ENCODE assay signal across 9 mouse cellular contexts in genomic region chr1:159911006-159911405, GRCm38 (mm10).
DNase-seq lines count a peak whose midpoint lies in the region; ATAC-seq and TF ChIP-seq lines count a peak whose summit lies in the region.
"Had no signal": no experiment of that assay in that cellular context is flagged by ENCODE, and none has a peak within 500 bp of the region (broad histone marks: within the 10 kb centered on the region; RNA-seq: fewer than 3 reads in every experiment).

No protein-coding gene starts in this region.

- peak; percentile 45 for DNase-seq in gastrocnemius, postnatal 10 days
- no peak for DNase-seq in gastrocnemius, adult 8-10 months (ENCODE audit: low spot score in 2 of 2)
- DNase-seq in heart, postnatal 14 days: peak; percentile 62 to 81
- peak; percentile 34 to 80 for DNase-seq in spleen, postnatal 10 days (ENCODE audit: low spot score in 2 of 2)

- TF ChIP-seq POLR2A in bone marrow macrophage, adult 2 months (IDR thresholded peaks at IDR 0.05; ENCODE audit: borderline replicate concordance, low read depth, low read length): no peak

- TF ChIP-seq CTCF in bone marrow macrophage, adult 2 months (IDR thresholded peaks at IDR 0.05; ENCODE audit: low read depth, low read length): peak; percentile 40

- no peaks in the 10 kb centered on the region for H3K9me3 ChIP-seq in liver, embryonic 15.5 days (replicated peaks)
- no peaks in the 10 kb centered on the region for H3K9me3 ChIP-seq in hindbrain, embryonic 16.5 days (ENCODE audit: control insufficient read depth, low read length)
- H3K9me3 ChIP-seq: limb, embryonic 15.5 days had no signal

- no peaks in the 10 kb centered on the region for H3K27me3 ChIP-seq in liver, embryonic 15.5 days
- no peaks in the 10 kb centered on the region for H3K27me3 ChIP-seq in hindbrain, embryonic 16.5 days (replicated peaks; ENCODE audit: control insufficient read depth, insufficient read depth, low read length)
- H3K27me3 ChIP-seq: limb, embryonic 15.5 days had no signal

- H3K4me2 ChIP-seq in liver, embryonic 15.5 days: no peak overlapping the region
- H3K4me2 ChIP-seq in hindbrain, embryonic 16.5 days (ENCODE audit: low read length): no peak overlapping the region
- H3K4me2 ChIP-seq: limb, embryonic 15.5 days had no signal

- no peaks in the 10 kb centered on the region for H3K4me1 ChIP-seq in bone marrow macrophage, adult 2 months (ENCODE audit: control insufficient read depth, insufficient read depth, low read length)
- H3K4me1 ChIP-seq in liver, embryonic 15.5 days (replicated peaks): peaks cover 4% of the 10 kb centered on the region; the same call in 1 of the 2 replicates
- no peaks in the 10 kb centered on the region for H3K4me1 ChIP-seq in hindbrain, embryonic 16.5 days (ENCODE audit: control insufficient read depth, insufficient read depth, low read depth, low read length)
- H3K4me1 ChIP-seq: limb, embryonic 15.5 days had no signal

- peak; percentile 96 for ATAC-seq in CD4-positive, CD25-positive, alpha-beta regulatory T cell, adult 4 months
- 0 out of 2 replicates have a peak, but pooled peaks have one; percentile 44 for ATAC-seq in liver, embryonic 15.5 days (ENCODE audit: insufficient read depth)
- no peak for ATAC-seq in hindbrain, embryonic 16.5 days

- H3K4me3 ChIP-seq in bone marrow macrophage, adult 2 months (ENCODE audit: insufficient read depth, low read length): no peak overlapping the region
- H3K4me3 ChIP-seq in liver, embryonic 15.5 days (replicated peaks): no peak overlapping the region
- H3K4me3 ChIP-seq in hindbrain, embryonic 16.5 days (ENCODE audit: low read length): no peak overlapping the region
- H3K4me3 ChIP-seq: limb, embryonic 15.5 days had no signal

- WGBS in liver, embryonic 15.5 days (ENCODE audit: insufficient replicate concordance): 23% methylated on average over 5 of the region's 5 CpGs
- 47% methylated on average over 5 of the region's 5 CpGs for WGBS in hindbrain, embryonic 16.5 days

- H3K27ac ChIP-seq in bone marrow macrophage, adult 2 months (ENCODE audit: insufficient read depth, low read depth, low read length): no peak overlapping the region
- H3K27ac ChIP-seq in liver, embryonic 15.5 days (replicated peaks): no peak overlapping the region
- no peak overlapping the region for H3K27ac ChIP-seq in hindbrain, embryonic 16.5 days (ENCODE audit: low read depth, low read length)
- H3K27ac ChIP-seq: limb, embryonic 15.5 days had no signal

- no peak overlapping the region for H3K9ac ChIP-seq in liver, embryonic 15.5 days
- H3K9ac ChIP-seq in hindbrain, embryonic 16.5 days (ENCODE audit: low read depth, low read length): no peak overlapping the region
- H3K9ac ChIP-seq: limb, embryonic 15.5 days had no signal

- no peaks in the 10 kb centered on the region for H3K36me3 ChIP-seq in liver, embryonic 15.5 days (replicated peaks)
- no peaks in the 10 kb centered on the region for H3K36me3 ChIP-seq in hindbrain, embryonic 16.5 days (ENCODE audit: control insufficient read depth, insufficient read depth, low read length)
- H3K36me3 ChIP-seq: limb, embryonic 15.5 days had no signal

- intact Hi-C loops in heart, postnatal 14 days (cut with DNase I): loop anchor here (1.0 to 10.0 kb wide), 4 partner anchors 46 to 274 kb away; no protein-coding TSS in a partner anchor

Comparison
In these comparisons a context has a peak if more than half of its experiments do, and no peak if none do; other contexts are left out.
1. DNase-seq: peak in gastrocnemius, postnatal 10 days (single experiment), heart, postnatal 14 days (2 of 2) and spleen, postnatal 10 days (2 of 2); none in gastrocnemius, adult 8-10 months (0 of 2).